Mouse (Mus musculus) forebrain, postnatal 0 days (tissue): Measurements from ENCODE around the gene Olfr875. TPM values are rescaled to one million over a fixed set of nuclear protein-coding genes. Genes with fewer than 3 reads are reported as not detected.
A peak's percentile ranks its signal among the peaks of the same experiment; 100 is the strongest.

Experiments used
- ATAC-seq: fragments of 200-750 bp; cut with Nextera tagmentation; 2 replicates; pipeline ENCODE4 v1.8.0; 2017; ENCODE audit warnings: mild to moderate bottlenecking, moderate library complexity
- DNase-seq: peaks from one replicate; pipeline ENCODE4 v3.0.0-alpha.2; 2015
- H3K27ac ChIP-seq: fragments of 300-500 bp; sonication (generic); 2 replicates; pipeline ENCODE4 v1.5.1; 2014; ENCODE audit warnings: low read depth, mild to moderate bottlenecking, antibody characterized with exemption, low read length, moderate library complexity, mixed read lengths
- H3K27me3 ChIP-seq: fragments of 300-500 bp; sonication (generic); 2 replicates; pipeline ENCODE4 v1.6.1; 2014; ENCODE audit warnings: mild to moderate bottlenecking, low read length, mixed read lengths; ENCODE audit not compliant: insufficient read depth
- H3K36me3 ChIP-seq: fragments of 300-500 bp; sonication (generic); 2 replicates; pipeline ENCODE4 v1.6.1; 2014; ENCODE audit warnings: mild to moderate bottlenecking, moderate library complexity; ENCODE audit not compliant: insufficient read depth
- H3K4me1 ChIP-seq: fragments of 300-500 bp; sonication (generic); 2 replicates; pipeline ENCODE4 v1.6.1; 2014; ENCODE audit warnings: antibody characterized with exemption; ENCODE audit not compliant: insufficient read depth
- H3K4me2 ChIP-seq: fragments of 300-500 bp; sonication (generic); 2 replicates; pipeline ENCODE4 v1.6.1; 2014; ENCODE audit warnings: low read depth, mild to moderate bottlenecking, moderate library complexity
- H3K4me3 ChIP-seq: fragments of 300-500 bp; sonication (generic); 2 replicates; pipeline ENCODE4 v1.5.1; 2014; ENCODE audit warnings: low read depth, low read length, mixed read lengths
- H3K9ac ChIP-seq: fragments of 300-500 bp; sonication (generic); 2 replicates; pipeline ENCODE4 v1.6.1; 2014; ENCODE audit warnings: mild to moderate bottlenecking
- H3K9me3 ChIP-seq: fragments of 300-500 bp; sonication (generic); 2 replicates; pipeline ENCODE4 v1.6.1; 2016; ENCODE audit warnings: low read length
- CTCF ChIP-seq: sonication (generic); IDR thresholded peaks from 2 replicates; pipeline ENCODE4 v1.5.1; 2016; ENCODE audit warnings: antibody characterized with exemption, control low read depth, low read depth
- WGBS: fragments of 180-500 bp; shearing (Covaris S2); extraction: QIAGEN DNeasy Blood & Tissue Kit; methylation state at CpG from one replicate; pipeline ENCODE4 v1.1.7; 2014; 5-methylcytosine and 5-hydroxymethylcytosine counted together
- polyA plus RNA-seq: library from polyadenylated mRNA; unstranded; fragments of >200 nt; fragmentation: Nextera tagmentation; extraction: Ambion mirVana; gene quantifications from 2 replicates; pipeline ENCODE4 v1.2.1, GENCODE M21; 2015
- total RNA-seq: library from RNA; depleted of rRNA; stranded (reverse); fragments of >200 nt; gene quantifications from 2 replicates; pipeline ENCODE4 v1.2.3, GENCODE M21; 2014; rRNA removed

Olfr875 gene
- total RNA-seq, result not detected in 2 replicates
- polyA plus RNA-seq, result 0.16 TPM in 1 of 2 replicates, not detected in the other

GRCm38 (mm10) chr9:37771759-37772158 is at the start of gene Olfr875:
Olfr875 (plus strand) TSS chr9:37771857.
- no peaks in the 10 kb centered on the region for H3K4me1 ChIP-seq
- no peak for ATAC-seq
- no peak for TF ChIP-seq CTCF
- no peak for DNase-seq
- H3K4me2 ChIP-seq, result no peak within 1 kb of the TSS
- H3K9me3 ChIP-seq, result no peaks in the 10 kb centered on the region
- H3K4me3 ChIP-seq, result no peak within 1 kb of the TSS
- no peak within 1 kb of the TSS for H3K27ac ChIP-seq
- no peak within 1 kb of the TSS for H3K9ac ChIP-seq
- WGBS, result 38% methylated on average over 2 of the region's 2 CpGs
- no peaks in the 10 kb centered on the region for H3K27me3 ChIP-seq
- H3K36me3 ChIP-seq, result no peaks in the 10 kb centered on the region

DNA sequence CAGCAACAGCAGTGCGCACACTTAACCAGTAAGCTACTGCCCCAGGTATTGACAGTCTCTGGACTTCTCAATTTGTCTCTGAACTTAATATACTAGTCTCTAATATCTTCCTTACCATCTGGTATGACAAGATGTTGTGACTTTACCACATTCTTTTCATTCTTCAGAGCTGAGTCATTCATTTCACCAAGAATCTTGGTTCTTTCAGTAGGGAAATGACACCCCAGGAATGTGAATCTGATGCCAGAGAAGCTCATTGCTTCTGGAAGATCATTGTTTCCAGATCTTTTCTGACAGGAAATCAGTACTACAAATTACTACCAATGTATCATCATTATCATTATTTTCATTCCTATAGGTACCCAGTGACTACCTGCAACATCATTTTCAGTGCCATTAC is 37.3 kb upstream of the Olfr875 start:
- no peaks in the 10 kb centered on the region for H3K9me3 ChIP-seq
- 98% methylated on average over 1 of the region's 1 CpGs for WGBS
- no peak overlapping the region for H3K9ac ChIP-seq
- TF ChIP-seq CTCF, result no peak
- ATAC-seq (no peak), DNase-seq (no peak)
- no peak overlapping the region for H3K4me3 ChIP-seq
- H3K27me3 ChIP-seq, result no peaks in the 10 kb centered on the region
- H3K4me1 ChIP-seq, result no peaks in the 10 kb centered on the region
- no peaks in the 10 kb centered on the region for H3K36me3 ChIP-seq
- no peak overlapping the region for H3K27ac ChIP-seq
- H3K4me2 ChIP-seq, result no peak overlapping the region

- no peak for TF ChIP-seq CTCF
Measured at GRCm38 (mm10) chr9:37744806-37745205, 26.9 kb upstream of the Olfr875 start, which contains the start of gene Olfr874. Olfr874 (plus strand) TSS chr9:37745106.

GRCm38 (mm10) chr9:37750319-37751075 is 21.2 kb upstream of the Olfr875 start:
- no peak overlapping the region for H3K4me3 ChIP-seq
- peak; percentile 24 for DNase-seq
- no peak overlapping the region for H3K4me2 ChIP-seq

More at GRCm38 (mm10) chr9:37744806-37745205, 26.9 kb upstream of the Olfr875 start, which contains the start of gene Olfr874:
- H3K36me3 ChIP-seq, result no peaks in the 10 kb centered on the region
- H3K27me3 ChIP-seq, result no peaks in the 10 kb centered on the region
- no peak for ATAC-seq
- DNase-seq, result no peak
- H3K4me2 ChIP-seq, result no peak within 1 kb of the TSS
- H3K4me3 ChIP-seq, result no peak within 1 kb of the TSS
- no peak within 1 kb of the TSS for H3K27ac ChIP-seq
- no peak within 1 kb of the TSS for H3K9ac ChIP-seq
- H3K9me3 ChIP-seq, result no peaks in the 10 kb centered on the region
- no peaks in the 10 kb centered on the region for H3K4me1 ChIP-seq

GRCm38 (mm10) chr9:37751467-37751866 is 20.2 kb upstream of the Olfr875 start:
- WGBS, result 56% methylated on average over 2 of the region's 2 CpGs
- H3K9ac ChIP-seq, result no peak overlapping the region
- H3K4me1 ChIP-seq, result peaks cover 9% of the 10 kb centered on the region; the same call in 1 of the 2 replicates
- ATAC-seq (peak; percentile 59; the same call in 1 of the 2 replicates), DNase-seq (peak; percentile 42)
- H3K36me3 ChIP-seq, result no peaks in the 10 kb centered on the region
- no peak overlapping the region for H3K27ac ChIP-seq
- no peaks in the 10 kb centered on the region for H3K9me3 ChIP-seq
- no peak overlapping the region for H3K4me2 ChIP-seq
- TF ChIP-seq CTCF, result no peak
- no peak overlapping the region for H3K4me3 ChIP-seq
- no peaks in the 10 kb centered on the region for H3K27me3 ChIP-seq

More at GRCm38 (mm10) chr9:37750319-37751075, 21.2 kb upstream of the Olfr875 start:
- H3K4me1 ChIP-seq, result peaks cover 9% of the 10 kb centered on the region; the same call in 1 of the 2 replicates
- H3K9me3 ChIP-seq, result no peaks in the 10 kb centered on the region
- H3K36me3 ChIP-seq, result no peaks in the 10 kb centered on the region
- H3K27ac ChIP-seq, result peak overlapping the region; percentile 35; the same call in 1 of the 2 replicates
- no peak for TF ChIP-seq CTCF
- 19% methylated on average over 7 of the region's 7 CpGs for WGBS
- peak; percentile 78 for ATAC-seq
- no peak overlapping the region for H3K9ac ChIP-seq
- H3K27me3 ChIP-seq, result no peaks in the 10 kb centered on the region

DNA sequence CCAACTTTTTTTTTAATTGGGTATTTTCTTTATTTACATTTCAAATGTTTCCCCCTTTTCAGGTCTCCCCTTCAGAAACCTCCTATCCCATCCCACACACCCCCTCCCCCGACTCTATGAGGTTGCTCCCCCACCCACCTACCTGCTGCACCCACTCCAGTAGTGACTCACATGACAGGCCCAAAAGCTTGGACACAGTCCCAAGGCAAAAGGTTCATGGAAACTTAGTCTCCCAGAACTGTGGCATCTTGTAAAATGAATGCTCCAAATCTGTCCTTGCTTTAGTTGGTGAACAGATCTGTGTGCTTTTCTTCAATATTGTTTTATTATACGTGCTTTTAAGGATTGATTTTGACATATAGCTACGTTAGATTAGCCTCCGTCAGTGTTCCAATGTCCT is 19.7 kb upstream of the Olfr875 start:
- no peak overlapping the region for H3K4me3 ChIP-seq
- H3K27me3 ChIP-seq, result no peaks in the 10 kb centered on the region
- TF ChIP-seq CTCF, result no peak
- no peaks in the 10 kb centered on the region for H3K9me3 ChIP-seq
- ATAC-seq (no peak), DNase-seq (no peak)
- H3K36me3 ChIP-seq, result no peaks in the 10 kb centered on the region
- 62% methylated on average over 4 of the region's 4 CpGs for WGBS
- H3K4me2 ChIP-seq, result no peak overlapping the region
- H3K4me1 ChIP-seq, result peaks cover 9% of the 10 kb centered on the region; the same call in 1 of the 2 replicates
- H3K27ac ChIP-seq, result no peak overlapping the region
- no peak overlapping the region for H3K9ac ChIP-seq

DNA sequence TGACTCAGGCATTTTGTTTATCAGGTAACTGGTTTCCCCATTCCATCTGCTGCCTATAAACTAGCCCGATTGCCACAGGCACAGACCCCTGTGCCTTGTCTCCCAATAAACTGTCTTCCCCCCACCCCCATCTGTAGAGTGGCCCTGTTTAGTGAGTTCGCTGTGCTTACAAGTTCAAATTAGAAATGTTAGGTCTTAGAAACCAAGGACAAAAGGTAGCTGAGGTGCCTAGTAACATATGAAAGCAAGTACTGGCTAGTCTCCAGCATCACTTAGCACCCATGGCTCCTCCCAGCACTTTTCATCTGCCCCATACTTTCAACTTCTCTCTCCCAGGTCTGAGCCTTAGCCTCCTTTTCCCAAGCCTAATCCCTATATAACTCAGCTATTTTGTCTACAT is 9.9 kb upstream of the Olfr875 start:
- H3K27ac ChIP-seq, result no peak overlapping the region
- ATAC-seq (peak; percentile 62), DNase-seq (no peak)
- no peaks in the 10 kb centered on the region for H3K36me3 ChIP-seq
- 40% methylated on average over 2 of the region's 2 CpGs for WGBS
- H3K4me2 ChIP-seq, result no peak overlapping the region
- H3K4me1 ChIP-seq, result no peaks in the 10 kb centered on the region
- no peaks in the 10 kb centered on the region for H3K27me3 ChIP-seq
- no peak overlapping the region for H3K9ac ChIP-seq
- H3K4me3 ChIP-seq, result no peak overlapping the region
- no peaks in the 10 kb centered on the region for H3K9me3 ChIP-seq
- TF ChIP-seq CTCF, result no peak
